Mouse (Mus musculus) heart, postnatal 0 days (tissue): ENCODE measurements around the gene Gse1.

Experiments
- CTCF ChIP-seq: IDR thresholded peaks from 2 replicates; pipeline ENCODE4 v1.5.1; 2016; ENCODE audit warnings: antibody characterized with exemption, control low read depth, low read depth
- EP300 ChIP-seq: IDR thresholded peaks from 2 replicates; pipeline ENCODE4 v1.6.1; 2016; ENCODE audit warnings: antibody characterized with exemption, low read depth

DNA sequence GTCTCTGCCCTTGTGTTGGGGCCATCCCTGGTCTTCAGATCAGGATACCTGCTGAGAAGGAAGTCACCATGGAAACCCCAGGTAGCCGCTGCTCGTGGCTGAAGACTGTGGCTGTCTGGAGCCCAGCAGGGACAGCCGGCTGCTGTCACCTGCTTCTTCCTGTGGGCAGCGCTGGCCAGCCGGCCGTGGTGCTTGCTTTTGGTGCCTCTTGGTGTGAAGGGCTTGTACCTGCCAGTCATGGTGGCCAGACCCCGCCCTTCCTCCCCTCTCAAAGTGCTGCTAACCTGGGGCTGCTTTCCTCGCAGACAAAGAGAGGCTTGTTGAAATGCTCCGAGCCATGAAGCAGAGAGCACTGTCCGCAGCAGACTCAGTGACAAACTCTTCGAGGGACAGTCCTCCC, 345.6 kb downstream of the Gse1 start:
- TF ChIP-seq CTCF (no peak), EP300 (no peak)
